Mouse (Mus musculus) ES-Bruce4 (cell line): ENCODE measurements around the gene Zfp689.

Experiments
- CTCF ChIP-seq: IDR thresholded peaks from one replicate; pipeline ENCODE4 v1.8.1; 2011; ENCODE audit warnings: low read depth, low read length
- EP300 ChIP-seq: IDR thresholded peaks from 2 replicates; pipeline ENCODE4 v1.6.1; 2011; ENCODE audit warnings: low read depth, low read length; ENCODE audit not compliant: insufficient read depth
- POLR2A ChIP-seq: IDR thresholded peaks from one replicate; pipeline ENCODE4 v1.8.1; 2011; ENCODE audit warnings: low read length; ENCODE audit not compliant: insufficient read depth

- TF ChIP-seq POLR2A (no peak), CTCF (no peak), EP300 (no peak)
Measured at GRCm38 (mm10) chr7:127449966-127450365, 1.0 kb upstream of the Zfp689 start.
